Mouse (Mus musculus): ENCODE results near the gene Spef2. TPM values are rescaled to one million over a fixed set of nuclear protein-coding genes. Genes with fewer than 3 reads are reported as not detected.
"Not testable (repeated sequence)": the region's sequence is repeated elsewhere in the genome, so short reads cannot be mapped to it uniquely, and the experiment has no call there.

The Spef2 gene
- polyA plus RNA-seq, 1 experiment = not detected

- no peak overlapping the region for H3K4me3 ChIP-seq
- no peak for TF ChIP-seq CEBPB (IDR thresholded peaks at IDR 0.05; ENCODE audit: insufficient read depth, poor library complexity, severe bottlenecking)
- TF ChIP-seq POLR2A (IDR thresholded peaks at IDR 0.05; ENCODE audit: insufficient read length, low read depth) = no peak
- no peak for TF ChIP-seq MYOD1 (IDR thresholded peaks at IDR 0.05; ENCODE audit: control insufficient read depth in 1 of 3, insufficient read length in 2 of 3, low read depth in 2 of 3)
- no peak for TF ChIP-seq TCF3 (IDR thresholded peaks at IDR 0.05; ENCODE audit: insufficient read length, low read depth)
- TF ChIP-seq POLR2AphosphoS2 (IDR thresholded peaks at IDR 0.05; ENCODE audit: insufficient read length, low read depth) = no peak
- no peak for TF ChIP-seq MYOG (IDR thresholded peaks at IDR 0.05; ENCODE audit: control insufficient read depth in 1 of 3, insufficient read depth in 1 of 3, insufficient read length in 2 of 3, low read depth in 2 of 3)
- no peak for TF ChIP-seq MAX (IDR thresholded peaks at IDR 0.05; ENCODE audit: low read depth)
- no peak for TF ChIP-seq REST (IDR thresholded peaks at IDR 0.05; ENCODE audit: insufficient read depth, insufficient read length)
- no peak for TF ChIP-seq SRF (IDR thresholded peaks at IDR 0.05; ENCODE audit: control insufficient read depth, insufficient read length, low read depth)
- TF ChIP-seq E2F4 (IDR thresholded peaks at IDR 0.05; ENCODE audit: insufficient read depth) = no peak
- H3K4me2 ChIP-seq (ENCODE audit: low read depth) = no peak overlapping the region
Observed at GRCm38 (mm10) chr15:9683485-9683884, 65.2 kb downstream of the Spef2 start.

GRCm38 (mm10) chr15:9677343-9678036, 71.2 kb downstream of the Spef2 start:
- no peaks in the 10 kb centered on the region for H3K36me3 ChIP-seq (ENCODE audit: control insufficient read depth, insufficient read depth)
- peaks cover 4% of the 10 kb centered on the region for H3K27me3 ChIP-seq (ENCODE audit: control insufficient read depth, insufficient read depth, insufficient read length)
- no peak overlapping the region for H3K4me2 ChIP-seq (ENCODE audit: low read depth)
- no peak overlapping the region for H3ac ChIP-seq (ENCODE audit: control insufficient read depth, insufficient read length)
- H3K4me3 ChIP-seq = no peak overlapping the region
- no peaks in the 10 kb centered on the region for H3K79me2 ChIP-seq (ENCODE audit: control insufficient read depth, insufficient read depth)
- TF ChIP-seq POLR2AphosphoS2 (IDR thresholded peaks at IDR 0.05; ENCODE audit: insufficient read length, low read depth) (no peak), USF1 (IDR thresholded peaks at IDR 0.05; ENCODE audit: low read depth) (no peak), CEBPB (IDR thresholded peaks at IDR 0.05; ENCODE audit: insufficient read depth, poor library complexity, severe bottlenecking) (no peak), SRF (IDR thresholded peaks at IDR 0.05; ENCODE audit: control insufficient read depth, insufficient read length, low read depth) (no peak), TCF12 (IDR thresholded peaks at IDR 0.05; ENCODE audit: insufficient read depth, poor library complexity, severe bottlenecking) (no peak), MYOD1 (IDR thresholded peaks at IDR 0.05; ENCODE audit: control insufficient read depth in 1 of 3, insufficient read length in 2 of 3, low read depth in 2 of 3) (no peak), TCF3 (IDR thresholded peaks at IDR 0.05; ENCODE audit: insufficient read length, low read depth) (no peak), REST (IDR thresholded peaks at IDR 0.05; ENCODE audit: insufficient read depth, insufficient read length) (no peak), POLR2A (IDR thresholded peaks at IDR 0.05; ENCODE audit: insufficient read length, low read depth) (no peak), E2F4 (IDR thresholded peaks at IDR 0.05; ENCODE audit: insufficient read depth) (no peak), MAX (IDR thresholded peaks at IDR 0.05; ENCODE audit: low read depth) (no peak), MYOG (IDR thresholded peaks at IDR 0.05; ENCODE audit: control insufficient read depth in 1 of 3, insufficient read depth in 1 of 3, insufficient read length in 2 of 3, low read depth in 2 of 3) (no peak)

More at GRCm38 (mm10) chr15:9683485-9683884, 65.2 kb downstream of the Spef2 start:
- Histone ChIP-seq H3ac (ENCODE audit: control insufficient read depth, insufficient read length) (no peak overlapping the region), H3K79me2 (ENCODE audit: control insufficient read depth, insufficient read depth) (no peaks in the 10 kb centered on the region), H3K36me3 (ENCODE audit: control insufficient read depth, insufficient read depth) (no peaks in the 10 kb centered on the region), H3K27me3 (ENCODE audit: control insufficient read depth, insufficient read depth, insufficient read length) (no peaks in the 10 kb centered on the region)

GRCm38 (mm10) chr15:9668575-9668974, 80.1 kb downstream of the Spef2 start:
- Histone ChIP-seq H3ac (ENCODE audit: control insufficient read depth, insufficient read length) (no peak overlapping the region), H3K79me2 (ENCODE audit: control insufficient read depth, insufficient read depth) (no peaks in the 10 kb centered on the region), H3K27me3 (ENCODE audit: control insufficient read depth, insufficient read depth, insufficient read length) (no peaks in the 10 kb centered on the region), H3K4me3 (no peak overlapping the region), H3K4me2 (ENCODE audit: low read depth) (no peak overlapping the region), H3K36me3 (ENCODE audit: control insufficient read depth, insufficient read depth) (no peaks in the 10 kb centered on the region)
- no peak for TF ChIP-seq USF1 (IDR thresholded peaks at IDR 0.05; ENCODE audit: low read depth)
- no peak for TF ChIP-seq SRF (IDR thresholded peaks at IDR 0.05; ENCODE audit: control insufficient read depth, insufficient read length, low read depth)
- TF ChIP-seq TCF3 (IDR thresholded peaks at IDR 0.05; ENCODE audit: insufficient read length, low read depth) = no peak
- no peak for TF ChIP-seq MYOD1 (IDR thresholded peaks at IDR 0.05; ENCODE audit: control insufficient read depth in 1 of 3, insufficient read length in 2 of 3, low read depth in 2 of 3)
- TF ChIP-seq POLR2A (IDR thresholded peaks at IDR 0.05; ENCODE audit: insufficient read length, low read depth) = no peak
- TF ChIP-seq MYOG (IDR thresholded peaks at IDR 0.05; ENCODE audit: control insufficient read depth in 1 of 3, insufficient read depth in 1 of 3, insufficient read length in 2 of 3, low read depth in 2 of 3) = no peak
- no peak for TF ChIP-seq POLR2AphosphoS2 (IDR thresholded peaks at IDR 0.05; ENCODE audit: insufficient read length, low read depth)
- TF ChIP-seq REST (IDR thresholded peaks at IDR 0.05; ENCODE audit: insufficient read depth, insufficient read length) = no peak
- TF ChIP-seq CEBPB (IDR thresholded peaks at IDR 0.05; ENCODE audit: insufficient read depth, poor library complexity, severe bottlenecking) = no peak

- H3K79me2 ChIP-seq (ENCODE audit: control insufficient read depth, insufficient read depth); H3K36me3 ChIP-seq (ENCODE audit: control insufficient read depth, insufficient read depth); H3K27me3 ChIP-seq (ENCODE audit: control insufficient read depth, insufficient read depth, insufficient read length); H3K4me2 ChIP-seq (ENCODE audit: low read depth); H3ac ChIP-seq (ENCODE audit: control insufficient read depth, insufficient read length); H3K4me3 ChIP-seq: not testable (repeated sequence)
Observed at GRCm38 (mm10) chr15:9664948-9665347, 83.7 kb downstream of the Spef2 start.

GRCm38 (mm10) chr15:9661215-9661614, 87.5 kb downstream of the Spef2 start:
- Histone ChIP-seq H3K27me3 (ENCODE audit: control insufficient read depth, insufficient read depth, insufficient read length) (no peaks in the 10 kb centered on the region), H3K4me3 (no peak overlapping the region), H3K4me2 (ENCODE audit: low read depth) (no peak overlapping the region), H3K36me3 (ENCODE audit: control insufficient read depth, insufficient read depth) (no peaks in the 10 kb centered on the region), H3ac (ENCODE audit: control insufficient read depth, insufficient read length) (no peak overlapping the region), H3K79me2 (ENCODE audit: control insufficient read depth, insufficient read depth) (no peaks in the 10 kb centered on the region)
- TF ChIP-seq REST (IDR thresholded peaks at IDR 0.05; ENCODE audit: insufficient read depth, insufficient read length) (no peak), USF1 (IDR thresholded peaks at IDR 0.05; ENCODE audit: low read depth) (no peak), MYOG (IDR thresholded peaks at IDR 0.05; ENCODE audit: control insufficient read depth in 1 of 3, insufficient read depth in 1 of 3, insufficient read length in 2 of 3, low read depth in 2 of 3) (no peak), POLR2AphosphoS2 (IDR thresholded peaks at IDR 0.05; ENCODE audit: insufficient read length, low read depth) (no peak)

All from myocyte (in vitro differentiated cells).